Mouse (Mus musculus): ENCODE data around the gene Hpn.

The Hpn gene

GRCm38 (mm10) chr7:31110861-31111385, 4.2 kb downstream of the Hpn start:
- no peak for DNase-seq (ENCODE audit: low read depth, low spot score)

DNA sequence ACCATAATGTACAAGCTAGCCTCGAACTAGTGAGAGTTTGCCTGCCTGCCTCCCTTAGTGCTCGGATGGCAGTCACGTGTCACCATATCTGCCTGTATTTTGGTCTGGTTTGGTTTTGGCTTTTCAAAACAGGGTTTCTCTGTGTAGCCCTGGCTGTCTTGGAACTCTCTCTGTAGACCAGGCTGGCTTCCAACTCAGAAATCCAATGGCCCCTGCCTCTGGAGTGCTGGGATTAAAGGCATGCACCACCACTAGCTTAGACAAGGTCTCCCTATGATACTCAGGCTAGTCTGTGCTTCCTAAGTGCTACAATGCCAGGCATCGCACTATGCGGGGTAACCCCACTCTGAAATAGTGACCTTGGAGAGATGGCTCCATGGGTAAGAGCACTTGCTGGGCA, 5.3 kb downstream of the Hpn start:
- DNase-seq (ENCODE audit: low read depth, low spot score), result no peak

GRCm38 (mm10) chr7:31109091-31109490, 6.0 kb downstream of the Hpn start:
- no peak for DNase-seq (ENCODE audit: low read depth, low spot score)

DNA sequence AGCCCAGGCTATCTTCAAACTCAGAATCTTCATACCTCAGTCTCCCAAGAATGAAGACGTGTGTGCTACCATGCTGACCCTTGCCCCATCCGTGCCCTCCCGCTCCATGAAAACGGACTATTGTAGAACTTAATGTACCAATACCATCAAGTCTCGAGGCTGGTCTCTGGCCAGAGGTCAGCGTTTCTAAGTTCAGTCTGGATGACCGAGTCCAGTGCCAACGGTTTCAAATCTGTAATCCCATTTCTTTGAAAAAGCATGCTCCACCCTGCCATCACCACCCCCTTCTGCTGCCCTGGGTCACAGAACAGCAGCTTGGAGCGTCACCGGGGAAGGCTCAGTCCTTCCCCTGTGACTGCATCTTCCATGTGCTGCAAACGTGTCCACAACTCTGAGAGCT, 7.3 kb downstream of the Hpn start:
- DNase-seq (ENCODE audit: low read depth, low spot score), result no peak

GRCm38 (mm10) chr7:31106166-31106565, 8.9 kb downstream of the Hpn start:
- DNase-seq (ENCODE audit: low read depth, low spot score), result no peak

DNA sequence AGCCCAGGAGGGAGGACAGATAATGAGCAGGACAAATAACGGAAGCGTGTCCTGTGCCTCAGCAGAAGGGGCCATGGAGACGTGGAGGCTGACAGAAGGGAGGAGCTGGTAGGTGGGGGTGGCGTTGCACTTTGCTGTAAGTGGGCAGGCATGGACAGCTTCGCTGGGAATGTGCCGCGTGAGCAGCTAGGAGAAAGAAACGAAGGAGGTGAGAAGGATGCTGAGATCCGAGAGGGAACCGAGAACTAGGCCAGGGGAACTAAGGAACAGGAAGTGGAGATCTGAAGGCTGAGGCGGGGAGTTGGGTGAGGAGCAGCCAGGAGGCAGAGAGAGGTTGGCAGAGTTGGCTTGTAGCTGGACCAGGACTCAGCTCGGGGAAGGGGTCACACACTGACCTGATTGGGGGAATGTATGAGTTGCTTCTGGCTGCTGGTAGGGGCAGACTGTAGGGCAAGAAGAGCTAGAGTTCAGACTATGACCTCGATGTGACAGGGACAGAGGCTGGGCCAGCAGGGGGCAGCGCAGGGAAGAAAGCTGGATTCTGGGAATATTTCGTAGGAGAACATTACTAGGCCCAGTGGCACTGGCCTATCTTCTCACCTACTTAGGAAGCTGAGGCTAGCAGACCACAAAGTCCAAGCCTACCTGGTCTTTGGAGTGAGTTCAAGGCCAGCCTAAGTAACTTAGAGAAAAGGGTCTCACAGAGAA, 9.9 kb downstream of the Hpn start:
- DNase-seq (ENCODE audit: low read depth, low spot score), result no peak

DNA sequence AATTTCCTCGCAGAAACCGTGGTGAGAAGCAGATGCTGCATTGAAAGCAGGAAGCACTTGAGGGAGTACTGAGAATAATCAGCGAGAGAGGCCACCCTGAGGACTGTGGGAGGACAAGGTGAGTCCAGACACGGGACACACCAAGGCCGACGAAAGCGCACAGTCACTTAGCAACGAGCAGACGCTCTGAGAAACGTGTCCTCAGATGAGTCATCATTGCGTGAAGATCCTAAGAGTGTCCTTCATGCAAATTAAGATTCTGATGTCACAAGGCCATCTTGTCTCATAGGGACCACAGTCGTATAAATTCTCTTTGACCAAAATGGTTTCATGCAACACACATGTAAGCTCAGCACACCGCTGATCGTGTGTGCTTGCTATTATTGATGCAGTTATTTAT, 14.3 kb downstream of the Hpn start:
- DNase-seq (ENCODE audit: low read depth, low spot score), result no peak

GRCm38 (mm10) chr7:31099612-31099982, 15.5 kb downstream of the Hpn start:
- DNase-seq (ENCODE audit: low read depth, low spot score), result no peak

DNA sequence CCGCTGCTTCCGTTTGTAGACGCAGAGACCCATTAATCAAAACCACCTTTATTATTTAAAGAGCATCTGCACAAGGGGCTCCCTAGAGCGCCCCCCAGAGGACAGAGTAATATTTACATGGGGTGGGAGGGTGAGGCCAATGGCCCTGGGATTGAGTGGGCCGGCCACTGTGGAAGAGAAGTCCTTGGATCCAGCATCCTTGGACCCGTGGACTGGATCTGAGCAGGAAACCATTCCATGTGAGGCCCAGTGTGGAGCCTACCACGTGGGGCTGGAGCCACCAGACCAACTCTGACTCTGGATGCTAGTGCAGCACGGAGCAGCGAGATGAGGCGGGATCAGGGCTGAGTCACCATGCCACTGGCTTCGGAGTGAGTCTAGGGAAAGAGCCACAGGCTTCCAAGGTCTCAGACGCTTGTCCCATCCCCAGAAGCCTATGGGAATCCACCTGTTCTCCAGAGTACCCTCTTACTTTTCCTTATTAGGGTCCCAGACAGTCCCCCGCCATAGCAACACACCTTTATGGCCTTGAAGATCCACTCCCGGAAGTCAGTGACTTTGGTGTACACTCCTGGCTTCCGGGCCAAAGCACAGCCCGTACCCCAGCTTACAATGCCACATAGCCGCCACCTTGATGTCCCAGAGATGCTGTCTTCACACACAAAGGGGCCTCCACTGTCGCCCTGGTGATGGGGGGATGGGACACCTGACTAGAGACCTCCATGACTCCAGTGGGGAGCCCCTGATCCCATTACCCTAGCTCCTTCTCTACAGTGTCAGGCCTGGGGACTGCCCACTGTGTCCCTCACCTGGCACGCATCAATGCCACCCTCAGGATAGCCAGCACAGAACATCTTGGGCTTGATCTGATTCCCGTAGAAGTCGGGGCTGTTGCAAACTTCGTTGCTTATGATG, 16.1 kb downstream of the Hpn start:
- no peak for DNase-seq (ENCODE audit: low read depth, low spot score)

DNA sequence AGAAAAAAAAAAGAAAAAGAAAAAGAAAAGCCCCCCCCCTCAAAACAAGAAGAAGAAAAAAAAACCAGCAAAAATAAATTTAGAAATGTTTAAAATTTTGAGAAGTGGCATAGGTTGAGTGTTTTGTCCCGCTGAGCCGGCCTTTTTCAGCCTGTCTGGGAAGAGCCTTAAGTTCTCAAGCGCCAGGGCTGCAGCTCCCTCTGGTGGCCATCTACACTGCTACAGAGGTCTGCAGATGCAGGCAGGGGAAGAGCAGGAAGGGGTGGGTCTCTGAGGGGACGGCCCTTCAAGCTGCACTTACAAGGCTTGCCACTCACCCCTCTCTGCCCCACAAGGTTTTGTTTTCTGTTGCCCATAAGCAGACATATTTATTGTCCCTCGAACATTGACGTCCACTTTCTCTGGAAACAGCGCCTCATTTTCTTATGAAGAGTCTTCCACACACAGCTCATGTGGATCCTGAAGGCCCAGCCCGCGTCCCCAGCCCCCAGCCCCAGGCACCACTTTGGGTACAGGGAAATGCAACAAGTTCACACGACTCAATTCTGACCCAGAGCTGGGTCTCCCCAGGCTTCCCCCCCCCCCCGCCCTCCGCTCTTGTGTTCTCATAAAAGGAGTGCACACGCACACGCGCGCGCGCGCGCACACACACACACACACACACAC, 17.4 kb downstream of the Hpn start:
- DNase-seq (ENCODE audit: low read depth, low spot score), result peak; percentile 92

DNA sequence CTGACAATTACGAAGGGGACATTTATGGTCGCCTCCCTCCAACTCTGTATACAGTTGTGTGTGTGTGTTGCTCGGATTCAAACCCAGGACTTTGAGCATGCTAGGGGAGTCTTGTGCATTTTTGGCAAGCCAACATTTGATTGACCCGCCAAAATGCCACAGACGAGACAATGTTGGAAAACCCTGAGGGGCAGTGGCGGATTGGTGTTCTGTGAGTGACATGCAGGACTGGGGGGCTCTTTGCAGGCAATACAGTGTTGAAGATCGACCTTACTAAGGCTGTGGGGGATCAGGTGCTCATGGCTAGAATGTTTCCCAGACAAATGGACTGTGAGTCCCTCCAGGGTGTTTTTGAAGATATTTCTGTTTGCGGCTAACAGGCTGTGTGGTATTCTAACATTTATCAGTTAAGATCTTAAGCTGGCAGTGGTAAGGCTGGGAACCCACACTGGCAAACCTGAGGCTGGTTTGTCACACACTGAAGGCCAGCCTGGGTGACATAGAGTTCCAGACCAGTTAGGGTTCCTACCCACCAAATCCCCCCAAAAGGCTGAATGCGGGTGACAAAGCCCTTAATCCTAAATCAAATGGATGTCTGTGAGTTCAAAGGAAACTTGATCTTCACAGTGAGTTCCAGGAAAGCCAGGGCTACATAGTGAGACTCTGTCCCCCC, 18.1 kb downstream of the Hpn start:
- DNase-seq (ENCODE audit: low read depth, low spot score), result no peak

DNA sequence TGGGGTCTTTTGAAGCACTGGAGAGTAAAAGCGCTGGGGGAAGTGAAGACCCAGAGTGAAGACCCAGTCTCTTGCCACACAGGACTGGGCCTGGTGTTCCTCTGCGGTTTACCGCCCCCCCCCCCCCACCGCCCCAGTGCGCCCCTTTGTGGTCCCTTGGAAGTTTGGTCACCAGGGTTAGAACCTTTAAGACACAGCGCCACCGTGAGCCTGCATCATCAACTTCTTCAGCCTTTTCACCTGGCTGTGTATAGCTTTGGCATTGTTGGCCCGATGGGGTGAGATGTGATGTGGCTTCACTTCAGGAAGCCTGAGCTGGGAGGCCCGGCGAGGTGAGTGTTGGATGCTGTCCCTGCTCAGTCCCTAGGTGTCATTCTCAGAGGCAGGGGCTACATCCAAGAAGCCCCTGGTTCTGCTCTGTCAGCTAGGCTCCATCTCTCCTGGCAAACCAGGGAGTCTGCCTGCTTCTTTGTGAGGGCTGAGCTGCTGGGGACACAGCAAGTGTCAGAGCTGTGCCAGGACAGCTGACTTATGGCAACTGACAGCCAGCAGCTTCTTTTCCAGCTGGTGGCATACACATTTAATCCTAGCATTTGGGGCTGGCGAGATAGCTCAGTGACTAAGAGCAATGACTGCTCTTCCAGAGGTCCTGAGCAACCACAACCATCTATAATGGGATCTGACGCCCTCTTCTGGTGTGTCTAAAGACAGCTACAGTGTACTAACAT, 20.2 kb downstream of the Hpn start:
- DNase-seq (ENCODE audit: low read depth, low spot score), result no peak

DNA sequence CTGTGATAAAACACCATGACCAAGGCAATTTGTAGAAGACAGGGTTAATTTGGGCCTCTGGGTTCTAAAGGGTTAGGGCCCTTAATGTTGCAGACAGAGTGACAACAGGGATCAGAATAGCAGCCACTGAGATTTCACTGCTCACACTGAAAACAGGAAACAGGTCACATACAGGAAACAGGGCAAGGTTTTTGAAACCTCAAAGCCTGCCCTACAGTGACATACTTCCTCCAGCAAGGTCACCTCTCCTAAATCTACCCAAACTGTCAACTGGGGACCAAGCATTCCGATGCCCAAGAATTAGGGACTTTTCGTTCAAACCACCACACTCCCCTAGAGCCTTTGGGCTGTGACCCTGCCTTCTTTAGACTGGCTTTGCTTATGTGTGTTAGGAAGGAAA, 25.4 kb downstream of the Hpn start:
- no peak for DNase-seq (ENCODE audit: low read depth, low spot score)

DNA sequence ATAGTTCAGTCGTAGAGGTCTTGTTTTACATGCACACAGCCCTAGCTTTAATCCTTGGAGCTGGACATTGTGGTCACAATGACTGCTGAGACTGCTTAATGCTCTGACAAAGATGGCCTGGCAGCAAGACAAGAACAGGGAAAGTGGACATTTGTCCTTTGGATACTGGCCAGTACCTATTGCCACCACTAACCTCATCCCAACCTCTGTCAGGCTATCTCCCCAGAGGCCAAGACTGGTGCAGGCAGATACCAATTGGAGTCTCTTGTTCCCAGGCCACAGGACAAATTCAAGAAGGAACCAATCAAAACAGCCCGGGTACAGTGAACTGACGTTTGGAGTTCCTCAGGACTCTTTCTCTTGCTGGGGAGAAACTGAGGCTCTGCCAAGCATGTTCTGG, 26.9 kb downstream of the Hpn start:
- DNase-seq (ENCODE audit: low read depth, low spot score), result no peak

DNA sequence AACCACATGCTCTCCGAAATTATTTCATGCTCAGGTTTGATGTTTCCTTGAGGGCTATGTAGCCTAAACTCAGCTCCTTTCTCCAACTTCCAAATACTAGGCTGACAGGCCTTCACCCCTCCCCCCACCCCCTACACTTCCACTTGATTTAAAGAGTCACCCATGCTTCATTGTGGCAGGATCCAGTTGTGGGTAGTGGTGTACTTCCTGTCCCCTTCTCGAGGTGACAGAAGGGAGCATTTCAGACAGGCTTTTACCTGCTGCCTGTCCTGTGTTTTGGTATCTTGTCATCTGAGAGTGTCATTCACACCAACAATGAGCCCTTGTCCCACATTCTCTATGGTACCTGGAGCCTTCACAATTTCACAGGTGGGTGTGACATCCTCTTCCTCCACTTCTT, 27.8 kb downstream of the Hpn start:
- no peak for DNase-seq (ENCODE audit: low read depth, low spot score)

GRCm38 (mm10) chr7:31086175-31086755, 28.8 kb downstream of the Hpn start:
- DNase-seq (ENCODE audit: low read depth, low spot score), result no peak

DNA sequence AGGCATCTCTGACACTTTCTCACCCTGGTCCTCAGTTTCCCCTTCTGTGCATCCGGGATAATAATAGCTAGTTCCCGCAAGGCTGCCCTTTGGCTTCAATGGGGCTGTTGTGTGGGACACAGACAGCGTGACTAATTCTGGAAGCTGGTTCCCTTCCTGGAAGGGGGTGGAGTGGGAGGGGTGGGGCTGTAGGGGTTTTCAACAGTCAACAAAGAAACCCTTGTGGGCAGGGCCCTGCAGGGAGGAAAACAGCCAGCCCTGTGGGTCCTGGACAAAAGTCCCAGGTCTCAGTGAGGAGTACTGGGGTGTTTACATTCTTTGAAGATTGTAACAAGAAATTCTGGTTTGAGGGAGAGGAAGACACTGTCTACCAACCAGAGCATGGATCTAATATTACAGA, 29.9 kb downstream of the Hpn start:
- peak; percentile 13 for DNase-seq (ENCODE audit: low read depth, low spot score)

- no peak for DNase-seq (ENCODE audit: low read depth, low spot score)
Observed at GRCm38 (mm10) chr7:31084140-31084539, 30.9 kb downstream of the Hpn start.

- no peak for DNase-seq (ENCODE audit: low read depth, low spot score)
Observed at GRCm38 (mm10) chr7:31082831-31083588, 32.1 kb downstream of the Hpn start.

DNA sequence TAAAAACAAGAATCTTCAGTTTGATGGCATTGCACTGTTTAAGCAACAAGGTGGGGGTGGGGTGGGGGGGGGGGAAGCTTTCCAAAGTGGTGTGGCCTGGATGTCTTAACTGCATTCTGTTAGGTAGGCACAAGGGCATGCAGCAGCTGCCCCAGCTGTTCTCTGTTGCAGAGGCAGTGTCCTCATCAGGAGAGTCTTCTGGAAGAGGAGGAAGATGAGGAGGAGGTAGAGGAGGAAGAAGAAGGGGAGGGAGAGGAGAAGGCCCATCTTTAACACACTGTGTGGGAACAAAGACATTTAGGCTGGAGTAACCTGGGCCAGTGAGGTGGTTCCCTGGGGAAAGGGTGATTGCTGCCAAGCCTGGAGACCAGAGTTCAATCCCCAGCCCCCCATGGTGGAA, 33.0 kb downstream of the Hpn start:
- DNase-seq (ENCODE audit: low read depth, low spot score), result no peak
